Mouse (Mus musculus) limb, embryonic 13.5 days (tissue): ENCODE data around the gene Mul1. TPM values are rescaled to one million over a fixed set of nuclear protein-coding genes. Genes with fewer than 3 reads are reported as not detected.

ENCODE experiments used
- ATAC-seq: fragments of 200-750 bp; cut with Nextera tagmentation; 2 replicates; pipeline ENCODE4 v1.8.0; 2017; ENCODE audit warnings: low read depth, moderate number of reproducible peaks, moderate TSS enrichment; ENCODE audit not compliant: low FRiP score
- H3K27ac ChIP-seq: fragments of 300-500 bp; sonication (generic); 2 replicates; pipeline ENCODE4 v1.5.1; 2015; ENCODE audit warnings: inconsistent platforms, mild to moderate bottlenecking, moderate library complexity
- H3K27me3 ChIP-seq: fragments of 300-500 bp; sonication (generic); 2 replicates; pipeline ENCODE4 v1.6.1; 2015; ENCODE audit warnings: mild to moderate bottlenecking, inconsistent platforms
- H3K36me3 ChIP-seq: fragments of 300-500 bp; sonication (generic); 2 replicates; pipeline ENCODE4 v1.6.1; 2015; ENCODE audit warnings: inconsistent platforms, mild to moderate bottlenecking, moderate library complexity
- H3K4me1 ChIP-seq: fragments of 300-500 bp; sonication (generic); 2 replicates; pipeline ENCODE4 v1.6.1; 2015; ENCODE audit warnings: inconsistent platforms
- H3K4me2 ChIP-seq: fragments of 300-500 bp; sonication (generic); replicated peaks from 2 replicates; pipeline ENCODE4 v1.6.1; 2015; ENCODE audit warnings: inconsistent platforms, mild to moderate bottlenecking, moderate library complexity
- H3K4me3 ChIP-seq: fragments of 300-500 bp; sonication (generic); 2 replicates; pipeline ENCODE4 v1.5.1; 2015; ENCODE audit warnings: moderate library complexity, mild to moderate bottlenecking, inconsistent platforms
- H3K9ac ChIP-seq: fragments of 300-500 bp; sonication (generic); 2 replicates; pipeline ENCODE4 v1.6.1; 2015; ENCODE audit warnings: mild to moderate bottlenecking, inconsistent platforms
- H3K9me3 ChIP-seq: fragments of 300-500 bp; sonication (generic); 2 replicates; pipeline ENCODE4 v1.6.1; 2016; ENCODE audit warnings: inconsistent platforms
- WGBS: fragments of 180-500 bp; shearing (Covaris S2); methylation state at CpG from one replicate; pipeline ENCODE4 v1.1.7; 2015; 5-methylcytosine and 5-hydroxymethylcytosine counted together
- polyA plus RNA-seq: library from polyadenylated mRNA; unstranded; fragments of >200 nt; fragmentation: Nextera tagmentation; extraction: Ambion mirVana; gene quantifications from 2 replicates; pipeline ENCODE4 v1.2.1, GENCODE M21; 2015

The Mul1 gene
- polyA plus RNA-seq, 1 experiment from 2014 or later = 18.4 TPM

DNA sequence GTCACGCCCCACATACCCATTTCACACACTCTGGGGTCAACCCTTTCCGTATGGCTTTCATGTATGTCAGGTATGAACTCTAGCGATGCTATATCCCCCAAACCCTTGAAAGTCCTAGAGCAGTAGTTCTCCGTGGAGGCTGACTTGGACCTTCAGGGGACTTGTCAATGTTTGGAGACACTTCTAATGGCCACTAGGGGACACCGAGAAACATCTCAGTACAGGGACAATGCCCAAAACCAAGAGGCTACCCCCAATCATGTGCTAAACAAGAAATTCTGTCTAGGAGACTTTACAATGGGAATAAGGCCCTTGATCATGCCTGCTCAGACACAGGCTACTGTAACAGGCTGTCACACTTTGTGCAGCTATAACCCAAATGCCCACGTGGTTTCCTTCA lies 32.2 kb downstream of the Mul1 start:
- Histone ChIP-seq H3K9ac (no peak overlapping the region), H3K4me1 (peaks cover 44% of the 10 kb centered on the region), H3K4me2 (no peak overlapping the region), H3K4me3 (no peak overlapping the region), H3K27ac (no peak overlapping the region), H3K36me3 (no peaks in the 10 kb centered on the region), H3K9me3 (no peaks in the 10 kb centered on the region), H3K27me3 (peaks cover 67% of the 10 kb centered on the region)
- no peak for ATAC-seq
- 71% methylated on average over 6 of the region's 6 CpGs for WGBS

DNA sequence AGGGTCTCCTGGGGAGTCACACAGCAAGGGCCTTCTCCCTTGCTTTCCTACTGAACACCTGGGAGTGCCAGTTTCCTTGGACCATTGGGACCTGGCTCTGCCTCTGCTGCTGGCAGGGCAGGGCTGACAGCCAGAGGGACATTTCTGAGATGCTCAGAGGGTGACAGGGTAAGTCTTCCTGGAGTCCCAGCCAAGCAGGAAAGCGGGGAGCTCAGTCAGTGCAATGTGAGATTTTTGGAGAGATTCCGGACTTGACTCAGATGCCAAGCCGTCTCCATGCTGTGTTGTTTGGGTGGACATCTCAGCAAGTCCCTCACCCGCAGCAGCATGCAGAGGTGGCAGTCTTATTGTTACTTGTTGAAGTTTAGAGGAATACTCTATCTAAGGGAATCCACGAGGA lies 33.0 kb downstream of the Mul1 start:
- Histone ChIP-seq H3K4me3 (no peak overlapping the region), H3K4me2 (no peak overlapping the region), H3K4me1 (peaks cover 41% of the 10 kb centered on the region), H3K9ac (no peak overlapping the region), H3K27ac (no peak overlapping the region), H3K9me3 (no peaks in the 10 kb centered on the region), H3K27me3 (peaks cover 61% of the 10 kb centered on the region), H3K36me3 (no peaks in the 10 kb centered on the region)
- 86% methylated on average over 5 of the region's 5 CpGs for WGBS
- no peak for ATAC-seq

DNA sequence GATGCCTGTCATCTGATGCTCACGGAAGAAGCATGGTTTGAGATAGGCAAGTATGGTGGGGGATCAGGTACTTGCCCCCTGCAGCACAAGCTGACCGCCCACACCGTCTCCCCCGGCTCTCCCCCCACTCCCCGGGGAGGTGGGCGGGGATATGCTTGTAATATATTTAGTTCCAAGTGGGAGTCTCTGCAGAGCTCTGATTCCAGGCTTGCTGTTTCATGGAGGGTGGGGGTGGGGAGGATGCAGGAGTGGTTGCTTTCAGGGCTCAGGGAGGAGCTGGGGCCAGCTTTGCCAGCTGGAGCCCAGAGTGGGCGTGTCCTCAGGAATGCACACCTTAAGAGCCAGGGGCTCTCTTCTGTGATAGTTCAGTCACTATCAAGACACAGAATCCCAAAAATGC lies 34.6 kb downstream of the Mul1 start:
- Histone ChIP-seq H3K4me1 (peaks cover 25% of the 10 kb centered on the region), H3K9me3 (no peaks in the 10 kb centered on the region), H3K27ac (no peak overlapping the region), H3K27me3 (peaks cover 48% of the 10 kb centered on the region), H3K36me3 (no peaks in the 10 kb centered on the region), H3K4me3 (no peak overlapping the region), H3K4me2 (peak overlapping the region; percentile 0; the same call in 1 of the 2 replicates), H3K9ac (no peak overlapping the region)
- no peak for ATAC-seq
- WGBS = 11% methylated on average over 7 of the region's 7 CpGs

DNA sequence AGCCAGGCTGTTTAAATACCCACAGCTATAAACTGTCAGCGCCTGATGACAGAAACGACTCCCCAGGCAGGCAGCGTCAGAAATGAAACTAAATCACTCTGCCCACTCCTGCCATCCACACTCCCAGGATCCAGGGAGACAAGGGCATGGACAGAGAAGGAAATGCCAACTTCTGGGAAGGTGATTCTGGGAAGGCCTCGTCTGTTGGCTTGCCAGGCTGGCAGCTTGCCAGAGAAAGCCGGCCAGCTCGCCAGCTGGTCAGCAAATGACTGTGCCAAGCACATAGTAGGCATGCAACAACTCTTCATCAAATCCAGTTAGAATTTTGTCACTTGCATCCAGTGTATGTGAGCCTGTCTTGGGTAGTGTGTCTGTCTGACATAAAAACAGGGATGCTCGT lies 36.8 kb downstream of the Mul1 start:
- H3K36me3 ChIP-seq = no peaks in the 10 kb centered on the region
- peaks cover 10% of the 10 kb centered on the region for H3K4me1 ChIP-seq
- ATAC-seq = no peak
- H3K4me2 ChIP-seq = no peak overlapping the region
- 51% methylated on average over 7 of the region's 7 CpGs for WGBS
- H3K4me3 ChIP-seq = no peak overlapping the region
- no peaks in the 10 kb centered on the region for H3K9me3 ChIP-seq
- H3K27ac ChIP-seq = no peak overlapping the region
- no peak overlapping the region for H3K9ac ChIP-seq
- peaks cover 39% of the 10 kb centered on the region for H3K27me3 ChIP-seq

DNA sequence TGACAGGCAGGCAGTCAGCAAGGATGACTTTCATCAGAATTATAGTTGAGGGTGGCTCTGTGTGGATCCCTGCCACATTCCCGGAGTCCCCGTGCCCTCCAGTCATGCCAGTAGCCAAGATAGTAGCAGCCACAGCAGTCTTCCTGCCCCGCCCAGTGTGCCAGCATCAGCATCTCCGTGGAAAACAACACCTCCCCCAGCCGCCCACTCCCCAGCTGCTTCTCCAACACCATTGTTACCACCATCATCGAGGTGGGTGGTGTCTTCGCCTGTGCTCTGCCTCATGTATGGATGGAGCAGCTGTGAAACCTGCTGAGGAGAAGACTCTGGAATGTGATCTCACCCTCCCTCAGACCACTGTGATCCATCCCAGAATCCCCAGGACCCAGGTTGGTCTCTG lies 45.1 kb downstream of the Mul1 start:
- Histone ChIP-seq H3K9ac (no peak overlapping the region), H3K4me3 (no peak overlapping the region), H3K27me3 (peaks cover 19% of the 10 kb centered on the region), H3K36me3 (no peaks in the 10 kb centered on the region), H3K27ac (no peak overlapping the region), H3K4me2 (no peak overlapping the region), H3K9me3 (no peaks in the 10 kb centered on the region), H3K4me1 (no peaks in the 10 kb centered on the region)
- no peak for ATAC-seq
- WGBS = 73% methylated on average over 7 of the region's 7 CpGs

DNA sequence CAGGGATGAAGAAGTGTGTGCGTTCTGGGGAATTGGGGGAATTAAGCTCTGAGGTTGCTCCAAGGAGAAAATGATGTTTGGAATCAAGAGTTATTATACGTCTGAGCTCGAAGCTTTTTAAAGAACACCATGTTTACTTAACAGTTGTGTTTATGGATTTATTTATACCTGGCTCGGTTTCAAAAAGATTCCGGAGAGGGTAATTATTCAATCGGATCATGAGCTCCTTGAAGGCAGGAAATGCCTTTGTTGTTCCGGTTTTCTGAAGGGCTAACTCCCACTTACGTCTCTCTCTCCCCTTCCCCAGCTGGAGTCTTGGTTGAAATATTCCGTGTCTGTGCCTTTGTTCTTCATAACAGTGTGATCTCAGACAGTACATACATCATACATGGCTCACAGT lies 46.5 kb downstream of the Mul1 start:
- H3K4me3 ChIP-seq = no peak overlapping the region
- WGBS = 47% methylated on average over 9 of the region's 9 CpGs
- H3K27me3 ChIP-seq = peaks cover 14% of the 10 kb centered on the region
- no peak overlapping the region for H3K9ac ChIP-seq
- H3K9me3 ChIP-seq = no peaks in the 10 kb centered on the region
- H3K4me2 ChIP-seq = no peak overlapping the region
- H3K27ac ChIP-seq = no peak overlapping the region
- H3K4me1 ChIP-seq = no peaks in the 10 kb centered on the region
- H3K36me3 ChIP-seq = no peaks in the 10 kb centered on the region
- ATAC-seq = no peak

DNA sequence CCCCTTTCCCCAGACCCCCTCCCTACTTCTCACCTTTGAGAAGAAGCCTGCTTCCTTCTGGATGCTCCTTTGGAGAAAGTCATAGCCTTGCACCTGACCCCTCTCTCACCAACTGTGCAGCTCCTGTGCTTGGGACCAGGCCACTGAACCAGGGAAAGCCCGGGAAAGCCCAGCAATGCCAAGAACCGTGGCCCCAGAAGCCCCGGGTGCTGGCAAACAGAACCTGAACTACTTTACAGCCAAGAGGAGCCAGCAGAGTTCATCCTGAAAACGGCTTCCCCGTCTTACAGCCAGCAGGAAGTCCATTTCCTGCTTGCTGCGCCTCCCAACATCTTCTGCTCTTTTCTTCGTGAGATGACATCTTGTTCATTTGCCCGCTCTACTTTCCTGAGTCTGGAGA lies 48.2 kb downstream of the Mul1 start:
- Histone ChIP-seq H3K4me3 (no peak overlapping the region), H3K36me3 (no peaks in the 10 kb centered on the region), H3K4me1 (no peaks in the 10 kb centered on the region), H3K4me2 (no peak overlapping the region), H3K9ac (no peak overlapping the region), H3K27me3 (no peaks in the 10 kb centered on the region), H3K9me3 (no peaks in the 10 kb centered on the region), H3K27ac (no peak overlapping the region)
- 71% methylated on average over 8 of the region's 8 CpGs for WGBS
- no peak for ATAC-seq

DNA sequence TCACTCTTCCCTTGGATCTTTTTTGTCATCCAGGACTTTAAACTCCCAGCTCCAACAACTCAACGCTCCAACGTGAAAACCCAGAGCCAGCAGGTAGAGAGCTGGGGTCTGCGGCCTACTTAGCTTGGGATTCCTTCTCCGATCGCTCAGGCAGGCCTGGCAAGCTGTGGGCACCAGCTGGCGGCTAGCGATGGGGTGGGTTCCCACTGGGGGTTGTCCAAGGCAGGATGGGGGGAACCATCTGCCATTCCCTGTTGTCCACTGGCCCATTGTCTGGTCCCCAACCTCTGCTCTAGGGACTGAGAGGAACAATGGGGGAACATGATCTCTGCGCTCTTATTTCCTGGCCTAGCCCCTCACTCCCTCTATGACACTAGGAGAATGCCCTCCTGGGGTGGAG lies 53.8 kb downstream of the Mul1 start:
- Histone ChIP-seq H3K36me3 (no peaks in the 10 kb centered on the region), H3K9ac (no peak overlapping the region; the same call in 1 of the 2 replicates), H3K27me3 (no peaks in the 10 kb centered on the region), H3K27ac (no peak overlapping the region), H3K4me3 (no peak overlapping the region), H3K4me2 (no peak overlapping the region), H3K4me1 (0 out of 2 replicates have a peak, but pooled peaks cover under 1% of the 10 kb centered on the region), H3K9me3 (no peaks in the 10 kb centered on the region)
- no peak for ATAC-seq
- 53% methylated on average over 8 of the region's 8 CpGs for WGBS

DNA sequence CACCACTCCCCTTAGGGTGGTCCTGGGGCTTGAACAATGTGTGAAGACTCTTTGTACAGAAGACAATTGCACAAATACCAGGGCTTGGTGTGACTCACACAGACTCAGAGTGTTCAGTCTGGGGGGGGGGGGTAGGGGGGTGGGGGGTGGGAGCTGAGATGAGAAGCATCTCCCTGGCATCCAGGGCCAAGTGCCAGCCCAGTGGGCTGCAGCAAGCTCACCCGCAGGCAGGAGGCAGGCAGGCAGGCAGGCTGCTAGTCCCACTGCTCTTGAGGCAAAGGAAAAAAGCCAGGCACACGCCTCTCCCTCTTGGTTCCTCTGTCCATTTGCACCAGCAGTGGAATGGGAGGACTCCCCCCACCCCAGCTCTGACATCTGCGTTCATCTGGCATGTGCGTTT lies 56.6 kb downstream of the Mul1 start:
- no peak overlapping the region for H3K27ac ChIP-seq
- no peaks in the 10 kb centered on the region for H3K9me3 ChIP-seq
- H3K4me1 ChIP-seq = peaks cover 24% of the 10 kb centered on the region
- 76% methylated on average over 4 of the region's 4 CpGs for WGBS
- no peak for ATAC-seq
- H3K4me3 ChIP-seq = no peak overlapping the region
- H3K9ac ChIP-seq = no peak overlapping the region
- no peak overlapping the region for H3K4me2 ChIP-seq
- no peaks in the 10 kb centered on the region for H3K36me3 ChIP-seq
- peaks cover 7% of the 10 kb centered on the region for H3K27me3 ChIP-seq

Other genes with a start within 250 kb of the Mul1 start
- gene Hp1bp3, start 218.4 kb upstream of the Mul1 start, polyA plus RNA-seq = 202 and 222 TPM in 2 replicates
- gene Sh2d5, start 184.3 kb upstream of the Mul1 start, polyA plus RNA-seq = 0.85 and 0.87 TPM in 2 replicates
- 1.2 and 1.4 TPM in 2 replicates for gene Kif17, start 184.2 kb upstream of the Mul1 start, polyA plus RNA-seq
- 356 and 364 TPM in 2 replicates for gene Ddost, start 129.9 kb upstream of the Mul1 start, polyA plus RNA-seq
- 50.5 and 57.0 TPM in 2 replicates for gene Pink1, start 108.4 kb upstream of the Mul1 start, polyA plus RNA-seq
- gene Cda, start 66.7 kb upstream of the Mul1 start, polyA plus RNA-seq = 4.9 and 5.6 TPM in 2 replicates
- not detected in 2 replicates for gene Fam43b, start 38.1 kb upstream of the Mul1 start, polyA plus RNA-seq
- gene Camk2n1, start 19.6 kb downstream of the Mul1 start, polyA plus RNA-seq = 1.6 and 1.9 TPM in 2 replicates
- gene Vwa5b1, start 201.2 kb downstream of the Mul1 start, polyA plus RNA-seq = 0.10 TPM in 1 of 2 replicates, not detected in the other